Mouse (Mus musculus) CD4-positive, CD25-positive, alpha-beta regulatory T cell, adult 2 months (primary cell): ENCODE results near the gene Pnkd.
"Not testable (repeated sequence)": the region's sequence is repeated elsewhere in the genome, so short reads cannot be mapped to it uniquely, and the experiment has no call there.

Experiments
- DNase-seq: peaks from one replicate; pipeline ENCODE4 v3.0.0-alpha.2; 2012; ENCODE audit warnings: low read depth, low spot score

Pnkd gene

GRCm38 (mm10) chr1:74278538-74278937 lies 6.2 kb upstream of the Pnkd start, which contains the start of gene Gpbar1:
Gene Gpbar1 (plus strand): TSS chr1:74278550.
- DNase-seq: no peak

GRCm38 (mm10) chr1:74278988-74279387 lies 5.7 kb upstream of the Pnkd start:
- DNase-seq: no peak

GRCm38 (mm10) chr1:74280591-74281325 lies 4.0 kb upstream of the Pnkd start:
- no peak for DNase-seq

DNA sequence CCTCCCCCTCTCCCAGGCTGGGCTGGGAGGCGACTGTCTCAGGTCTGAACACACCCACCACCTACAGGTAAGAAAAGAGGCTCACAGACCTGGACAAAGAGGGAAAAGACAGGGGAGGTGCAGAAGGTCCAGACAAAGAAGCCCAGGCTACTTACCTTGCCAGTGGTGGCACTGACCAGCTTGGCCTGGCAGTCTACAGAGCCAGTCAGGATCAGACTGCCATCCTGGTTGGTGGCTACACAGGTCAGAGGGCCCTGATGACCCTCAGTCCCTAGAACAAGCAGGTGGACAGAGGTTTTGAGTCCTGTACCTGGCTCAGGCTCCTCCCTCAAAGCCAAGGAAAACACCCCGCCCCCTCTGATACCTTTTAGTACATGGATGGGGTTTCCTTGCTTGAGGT lies 3.4 kb upstream of the Pnkd start:
- DNase-seq: no peak

GRCm38 (mm10) chr1:74281886-74282285 lies 2.8 kb upstream of the Pnkd start:
- DNase-seq: no peak

DNA sequence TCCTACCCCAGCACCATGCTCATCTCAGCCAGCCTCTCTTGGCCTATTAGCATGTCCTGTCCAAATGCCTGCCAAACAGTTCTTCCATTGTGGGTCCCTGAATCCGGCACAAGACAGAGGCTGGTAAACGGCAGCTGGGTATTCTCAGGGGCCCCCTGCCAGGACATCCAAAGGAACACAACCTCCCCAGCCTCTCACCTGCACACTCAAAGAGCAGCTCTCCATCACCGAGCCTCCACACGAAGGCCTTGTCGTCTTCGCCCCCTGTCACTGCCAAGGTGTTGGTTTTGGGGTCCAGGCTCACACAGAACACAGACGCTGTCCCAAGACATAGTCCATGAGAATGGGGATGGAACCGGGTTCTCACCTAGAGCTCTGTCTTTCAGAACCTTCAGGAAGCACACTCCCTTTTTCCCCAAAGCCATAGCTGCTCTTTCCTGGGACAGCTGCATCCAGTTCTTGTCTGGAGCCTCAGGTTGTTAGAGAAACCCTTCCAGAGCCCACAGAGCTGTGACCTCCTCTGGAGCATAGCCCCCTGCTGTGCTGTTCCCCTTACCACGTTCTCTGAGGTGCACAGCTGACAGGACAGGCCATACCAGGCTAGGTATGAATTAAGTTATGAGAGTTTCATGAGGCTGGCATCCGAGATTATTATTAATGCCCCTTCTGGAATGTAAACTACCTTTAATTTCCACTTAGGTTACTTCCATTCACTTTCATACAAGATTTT lies 1.7 kb upstream of the Pnkd start:
- DNase-seq: no peak

DNA sequence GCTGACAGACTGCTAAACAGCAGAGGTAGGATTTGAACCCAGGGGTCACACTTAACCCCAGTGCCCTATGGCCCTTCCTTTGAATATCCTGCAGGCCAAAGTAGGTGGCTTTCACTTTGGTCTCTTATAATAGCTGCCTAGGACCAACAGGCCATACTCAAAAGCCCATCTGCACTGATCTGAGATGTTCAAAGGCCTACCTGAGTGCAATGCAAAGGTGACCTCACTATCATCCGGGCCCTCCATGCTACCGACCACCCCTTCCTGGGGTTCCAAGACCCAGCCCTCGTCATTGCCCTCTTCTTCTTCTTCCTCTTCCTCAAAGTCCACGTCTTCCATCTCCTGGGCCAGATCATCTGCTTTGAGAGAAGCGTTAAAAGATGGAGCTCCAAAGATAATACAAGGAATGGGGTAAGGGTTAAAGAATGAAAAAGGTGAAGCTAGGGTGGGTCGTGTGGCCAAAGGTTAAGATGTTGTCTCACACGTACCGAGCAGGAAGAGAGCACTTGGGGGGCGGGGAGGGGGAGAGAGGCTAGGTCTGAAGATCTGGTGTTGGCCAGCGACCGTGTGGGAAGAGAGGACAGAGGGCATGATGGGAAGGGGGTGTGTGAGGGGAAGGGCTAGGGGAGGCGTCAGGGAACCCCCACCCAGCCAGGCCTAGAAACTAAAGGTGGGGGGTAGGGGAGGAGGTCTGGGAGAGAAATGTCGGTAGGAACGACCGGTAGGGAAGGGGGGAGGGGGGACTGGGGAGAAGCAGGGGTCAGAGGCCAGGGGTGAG lies 855 bp upstream of the Pnkd start:
- DNase-seq: peak; percentile 74

GRCm38 (mm10) chr1:74285212-74286010 lies 681 bp downstream of the Pnkd start:
- no peak for DNase-seq

DNA sequence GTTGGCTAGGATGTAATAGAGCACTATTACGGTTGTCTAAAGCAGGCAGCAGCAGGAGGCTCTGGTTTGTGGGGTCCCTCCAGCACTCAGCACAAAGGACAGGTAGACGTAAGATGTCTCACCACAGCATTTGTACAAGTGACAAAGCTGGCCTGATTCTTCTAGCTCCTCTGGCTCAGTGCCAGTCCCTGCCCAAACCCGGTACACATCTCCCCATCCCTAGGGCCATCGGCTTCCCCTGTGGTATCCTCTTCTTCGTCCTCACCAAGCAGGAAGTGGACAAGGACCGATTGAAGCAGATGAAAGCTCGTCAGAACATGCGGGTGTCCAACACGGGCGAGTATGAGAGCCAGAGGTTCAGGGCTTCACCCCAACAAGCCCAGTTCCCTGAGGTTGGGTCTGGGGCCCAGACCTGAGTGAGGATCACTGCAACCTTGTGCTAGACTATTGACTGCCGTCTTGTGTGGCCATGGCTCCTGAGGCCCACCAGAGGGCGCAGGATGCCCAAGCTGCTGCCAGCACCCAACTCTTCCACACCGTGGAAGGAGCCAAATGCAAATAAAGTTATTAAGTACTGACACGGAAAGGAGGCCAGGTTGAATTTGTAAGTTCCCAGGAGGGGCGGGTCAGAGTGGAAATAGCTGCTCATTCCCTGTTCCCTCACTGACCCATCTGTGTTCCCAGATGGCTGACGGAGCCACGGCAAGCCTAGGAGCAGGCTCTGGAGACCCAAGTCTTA lies 2.3 kb downstream of the Pnkd start:
- not testable (repeated sequence) for DNase-seq

- no peak for DNase-seq
These were observed 3.6 kb downstream of the Pnkd start for GRCm38 (mm10) chr1:74288327-74288726.

- no peak for DNase-seq
These were observed 4.5 kb downstream of the Pnkd start for GRCm38 (mm10) chr1:74289248-74289647.

- no peak for DNase-seq
These were observed 5.0 kb downstream of the Pnkd start for GRCm38 (mm10) chr1:74289740-74290139.

GRCm38 (mm10) chr1:74290141-74290540 lies 5.4 kb downstream of the Pnkd start:
- DNase-seq: no peak

- DNase-seq: no peak
These were observed 7.7 kb downstream of the Pnkd start for GRCm38 (mm10) chr1:74292331-74293020.

GRCm38 (mm10) chr1:74293306-74293960 lies 8.7 kb downstream of the Pnkd start:
- no peak for DNase-seq

DNA sequence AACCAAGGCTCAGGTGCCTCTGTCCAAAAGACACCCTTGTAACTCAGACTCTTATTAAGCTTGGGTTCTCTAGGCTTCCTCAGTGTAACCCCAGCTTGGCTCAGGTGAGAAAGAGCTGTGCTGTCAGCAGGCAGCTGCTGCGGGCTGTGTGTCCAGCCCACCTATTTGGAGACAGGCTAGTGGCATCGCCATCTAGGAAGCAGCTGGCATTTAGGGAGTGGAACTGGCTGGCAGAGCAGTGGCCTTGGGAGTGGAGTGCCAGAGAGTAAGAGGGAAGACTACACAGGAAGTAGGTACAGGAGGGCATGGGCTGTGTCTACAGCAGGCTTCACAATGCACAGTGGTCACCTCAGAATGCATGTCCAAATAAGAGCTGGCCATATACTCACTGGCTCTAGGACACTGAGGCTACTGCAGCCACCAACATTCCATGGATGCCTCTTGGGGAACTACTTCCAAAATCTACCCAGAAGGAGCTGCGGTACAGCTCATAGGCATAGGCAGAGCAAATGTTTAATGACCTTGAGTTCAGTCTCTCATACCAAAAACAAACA lies 9.4 kb downstream of the Pnkd start:
- DNase-seq: no peak

DNA sequence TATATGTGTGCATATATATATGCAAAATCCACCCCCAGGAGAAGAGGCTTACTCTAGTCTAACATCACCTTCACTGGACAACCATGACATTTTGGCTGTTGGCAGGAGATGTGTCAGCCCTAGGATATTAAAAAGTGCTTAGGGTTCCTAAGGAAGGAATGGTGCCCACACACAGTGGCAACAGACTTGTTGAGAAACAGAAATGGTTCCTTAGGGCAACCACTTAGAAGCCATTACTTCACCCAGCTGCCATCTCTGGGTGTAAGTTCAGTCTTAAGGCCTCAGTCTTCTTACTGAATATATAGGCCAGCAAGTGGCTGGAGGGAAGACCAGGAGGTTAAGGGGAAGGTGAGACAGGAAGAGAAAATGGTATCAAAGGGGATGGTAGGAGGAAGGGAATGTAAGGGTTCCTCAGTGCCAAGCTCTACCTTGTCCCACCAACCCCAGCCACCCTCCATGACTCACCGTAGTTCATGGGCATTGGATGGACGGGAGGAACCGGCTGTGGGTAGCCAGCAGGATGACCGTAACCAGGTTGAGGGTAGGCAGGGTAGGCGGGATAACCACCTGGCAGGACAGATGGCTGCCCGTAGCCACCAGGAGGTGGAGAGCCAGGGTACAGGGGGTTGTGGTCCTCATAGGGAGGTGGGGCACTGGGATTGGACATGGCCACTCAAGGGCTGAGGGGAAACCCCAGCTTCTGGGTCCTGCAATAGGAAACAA lies 10.2 kb downstream of the Pnkd start:
- DNase-seq: no peak

DNA sequence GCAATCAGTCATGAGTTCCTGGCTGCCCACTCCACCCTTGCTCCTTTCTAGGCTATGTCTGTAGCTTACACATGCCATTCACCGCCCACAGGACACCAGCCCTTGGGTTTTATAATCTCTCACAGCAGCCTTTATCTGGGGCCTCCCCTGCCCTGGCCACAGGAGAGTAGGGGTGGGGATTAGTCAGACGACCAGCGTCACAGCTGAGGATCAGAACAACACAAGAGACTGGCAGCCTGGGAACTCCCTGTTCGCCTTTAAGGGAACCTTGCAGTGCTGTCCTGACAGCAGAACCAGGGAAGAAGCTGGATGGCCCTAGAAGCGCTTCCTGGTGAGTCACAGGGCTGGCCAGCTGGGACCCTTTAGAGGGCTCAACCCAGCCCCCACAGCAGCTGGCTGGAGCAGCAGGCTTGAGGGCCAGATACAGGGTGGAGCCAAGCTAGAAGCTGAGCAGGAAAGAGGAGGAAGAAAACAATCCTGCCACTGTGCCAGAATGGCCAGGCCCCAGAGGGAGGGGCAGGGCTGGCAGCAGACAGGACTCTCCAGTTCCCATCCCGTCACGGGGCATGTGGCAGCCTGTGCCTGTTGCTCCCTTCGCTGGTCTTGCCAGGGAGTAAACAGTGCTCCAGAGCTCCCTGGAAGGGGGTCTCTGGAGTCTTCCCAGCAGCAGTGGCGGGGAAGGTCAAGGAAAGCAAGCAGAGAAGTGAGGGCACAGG lies 10.9 kb downstream of the Pnkd start:
- peak; percentile 73 for DNase-seq
